27 mouse cellular contexts compared by ENCODE assay signal in genomic region chr7:19686521-19686920, GRCm38 (mm10). TPM values are rescaled to one million over a fixed set of nuclear protein-coding genes. Genes with fewer than 3 reads are reported as not detected.
DNase-seq lines count a peak whose midpoint lies in the region; ATAC-seq and TF ChIP-seq lines count a peak whose summit lies in the region.
"Had no signal": no experiment of that assay in that cellular context is flagged by ENCODE, and none has a peak within 500 bp of the region (broad histone marks: within the 10 kb centered on the region; RNA-seq: fewer than 3 reads in every experiment).

No protein-coding gene starts in this region.

- no peak overlapping the region for H3K9ac ChIP-seq in embryonic facial prominence, embryonic 14.5 days (ENCODE audit: low read depth, low read length)
- H3K9ac ChIP-seq in liver, adult 2 months (ENCODE audit: low read depth, low read length), result peak overlapping the region; percentile 49
- 0 out of 2 replicates have a peak overlapping the region, but pooled peaks have one; percentile 11 for H3K9ac ChIP-seq in liver, postnatal 0 days (replicated peaks)
- H3K9ac ChIP-seq: embryonic facial prominence, embryonic 12.5 days; hindbrain, embryonic 12.5 days; neural tube, embryonic 15.5 days; stomach, embryonic 15.5 days had no signal

- peak; percentile 87; the same call in 1 of the 2 replicates for TF ChIP-seq EP300 in liver, postnatal 0 days (IDR thresholded peaks at IDR 0.05; ENCODE audit: low read depth)

- H3K4me3 ChIP-seq in heart, embryonic 10.5 days, result no peak overlapping the region
- no peak overlapping the region for H3K4me3 ChIP-seq in embryonic facial prominence, embryonic 14.5 days (ENCODE audit: low read depth, low read length)
- H3K4me3 ChIP-seq in liver, adult 2 months (ENCODE audit: insufficient read depth, low read depth, low read length), result no peak overlapping the region
- H3K4me3 ChIP-seq in liver, postnatal 0 days (ENCODE audit: low read depth, low read length), result no peak overlapping the region
- H3K4me3 ChIP-seq: embryonic facial prominence, embryonic 12.5 days; hindbrain, embryonic 12.5 days; neural tube, embryonic 15.5 days; stomach, embryonic 15.5 days had no signal

- no peaks in the 10 kb centered on the region for H3K9me3 ChIP-seq in heart, embryonic 10.5 days
- no peaks in the 10 kb centered on the region for H3K9me3 ChIP-seq in embryonic facial prominence, embryonic 14.5 days (ENCODE audit: control insufficient read depth, low read length)
- H3K9me3 ChIP-seq in liver, postnatal 0 days (ENCODE audit: low read length), result no peaks in the 10 kb centered on the region
- H3K9me3 ChIP-seq: embryonic facial prominence, embryonic 12.5 days; hindbrain, embryonic 12.5 days; neural tube, embryonic 15.5 days; stomach, embryonic 15.5 days had no signal

- no peaks in the 10 kb centered on the region for H3K79me2 ChIP-seq in liver, adult 2 months (ENCODE audit: control insufficient read depth, insufficient read depth, low read length)

- no peak overlapping the region for H3K4me2 ChIP-seq in embryonic facial prominence, embryonic 14.5 days (ENCODE audit: low read depth, low read length)
- no peak overlapping the region for H3K4me2 ChIP-seq in liver, postnatal 0 days (ENCODE audit: low read depth, low read length)
- H3K4me2 ChIP-seq: embryonic facial prominence, embryonic 12.5 days; hindbrain, embryonic 12.5 days; neural tube, embryonic 15.5 days; stomach, embryonic 15.5 days had no signal

- H3K36me3 ChIP-seq in heart, embryonic 10.5 days, result no peaks in the 10 kb centered on the region
- H3K36me3 ChIP-seq in embryonic facial prominence, embryonic 14.5 days (ENCODE audit: control insufficient read depth, insufficient read depth, low read length), result no peaks in the 10 kb centered on the region
- no peaks in the 10 kb centered on the region for H3K36me3 ChIP-seq in liver, adult 2 months (ENCODE audit: control insufficient read depth, insufficient read depth, low read length)
- H3K36me3 ChIP-seq in liver, postnatal 0 days (replicated peaks; ENCODE audit: insufficient read depth, low read length), result no peaks in the 10 kb centered on the region; the same call in 1 of the 2 replicates
- H3K36me3 ChIP-seq: embryonic facial prominence, embryonic 12.5 days; hindbrain, embryonic 12.5 days; neural tube, embryonic 15.5 days; stomach, embryonic 15.5 days had no signal

- H3K4me1 ChIP-seq in heart, embryonic 10.5 days, result peaks cover 14% of the 10 kb centered on the region
- H3K4me1 ChIP-seq in embryonic facial prominence, embryonic 14.5 days (ENCODE audit: control insufficient read depth, insufficient read depth, low read length), result no peaks in the 10 kb centered on the region; the same call in 1 of the 2 replicates
- peaks cover 44% of the 10 kb centered on the region for H3K4me1 ChIP-seq in liver, adult 2 months (ENCODE audit: control insufficient read depth, insufficient read depth, low read length)
- H3K4me1 ChIP-seq in liver, postnatal 0 days (ENCODE audit: insufficient read depth), result peaks cover 37% of the 10 kb centered on the region
- H3K4me1 ChIP-seq: hindbrain, embryonic 12.5 days; neural tube, embryonic 15.5 days; stomach, embryonic 15.5 days had no signal

- H3K27ac ChIP-seq in heart, embryonic 10.5 days, result peak overlapping the region; percentile 36
- H3K27ac ChIP-seq in embryonic facial prominence, embryonic 14.5 days (replicated peaks; ENCODE audit: low read depth, low read length), result no peak overlapping the region
- H3K27ac ChIP-seq in liver, adult 2 months (replicated peaks; ENCODE audit: insufficient read depth, low read depth, low read length), result peak overlapping the region; percentile 99
- peak overlapping the region; percentile 98 for H3K27ac ChIP-seq in liver, postnatal 0 days (ENCODE audit: low read depth)
- H3K27ac ChIP-seq: embryonic facial prominence, embryonic 12.5 days; hindbrain, embryonic 12.5 days; neural tube, embryonic 15.5 days; stomach, embryonic 15.5 days had no signal

- no peak for DNase-seq in heart, embryonic 10.5 days (ENCODE audit: low spot score)
- DNase-seq in heart, adult 8-10 months (ENCODE audit: low spot score), result no peak
- DNase-seq in embryonic facial prominence, embryonic 14.5 days (ENCODE audit: low spot score), result no peak
- peak; percentile 91 for DNase-seq in liver, adult 2 months (ENCODE audit: extremely low read depth, low read depth, low spot score)
- DNase-seq in liver, postnatal 0 days, result peak; percentile 75
- no peak for DNase-seq in cerebellum, postnatal 10 days
- DNase-seq in layer of hippocampus, postnatal 10 days (ENCODE audit: low spot score in 2 of 2), result no peak
- no peak for DNase-seq in frontal cortex, postnatal 36 days (ENCODE audit: low spot score in 2 of 2)
- DNase-seq: adrenal gland, postnatal 25 days; cerebellum, adult 11 months; gastrocnemius, postnatal 14 days; heart, postnatal 10 days; lung, adult 2 months; lung, postnatal 36 days; right cerebral cortex, postnatal 25 days; thymus, adult 2 months had no signal

- 86% methylated on average over 6 of the region's 6 CpGs for WGBS in heart, embryonic 10.5 days
- 82% methylated on average over 6 of the region's 6 CpGs for WGBS in embryonic facial prominence, embryonic 14.5 days
- WGBS in liver, adult 2 months, result 35% methylated on average over 6 of the region's 6 CpGs
- 59% methylated on average over 6 of the region's 6 CpGs for WGBS in liver, postnatal 0 days (ENCODE audit: insufficient replicate concordance)

- peak; percentile 7; the same call in 1 of the 2 replicates for ATAC-seq in embryonic facial prominence, embryonic 14.5 days (ENCODE audit: low read depth)
- peak; percentile 73 for ATAC-seq in liver, postnatal 0 days
- ATAC-seq: CD4-positive, CD25-positive, alpha-beta regulatory T cell, adult 4 months; midbrain, embryonic 16.5 days had no signal

- no peak for TF ChIP-seq CTCF in liver, adult 2 months (IDR thresholded peaks at IDR 0.05; ENCODE audit: low read depth, low read length)
- no peak for TF ChIP-seq CTCF in liver, postnatal 0 days (IDR thresholded peaks at IDR 0.05; ENCODE audit: low read depth)

- TF ChIP-seq POLR2A in liver, adult 2 months (IDR thresholded peaks at IDR 0.05; ENCODE audit: extremely low read depth, insufficient read depth, low read length), result no peak

- H3K27me3 ChIP-seq in heart, embryonic 10.5 days (ENCODE audit: insufficient read depth, poor library complexity, severe bottlenecking), result no peaks in the 10 kb centered on the region
- no peaks in the 10 kb centered on the region for H3K27me3 ChIP-seq in embryonic facial prominence, embryonic 14.5 days (replicated peaks; ENCODE audit: control insufficient read depth, insufficient read depth, low read length)
- H3K27me3 ChIP-seq in liver, adult 2 months (ENCODE audit: control insufficient read depth, insufficient read depth, low read length), result no peaks in the 10 kb centered on the region
- H3K27me3 ChIP-seq in liver, postnatal 0 days (ENCODE audit: insufficient read depth, low read length), result no peaks in the 10 kb centered on the region
- H3K27me3 ChIP-seq: embryonic facial prominence, embryonic 12.5 days; hindbrain, embryonic 12.5 days; neural tube, embryonic 15.5 days; stomach, embryonic 15.5 days had no signal

RNA-seq across cellular contexts. Expression of gene Apoc4, which starts 5.2 kb away (rescaled TPM):
- 0.65 TPM in 1 of 2 replicates, not detected in the other for polyA plus RNA-seq in heart, embryonic 10.5 days (2016; fragmentation: Nextera tagmentation; extraction: Ambion mirVana)
- total RNA-seq in heart, adult 8-10 months (2022), result not detected
- polyA plus RNA-seq in embryonic facial prominence, embryonic 14.5 days (2014; fragmentation: Nextera tagmentation; extraction: Ambion mirVana), result not detected in 2 replicates
- 2,758 and 2,845 TPM in 2 replicates for total RNA-seq in liver, adult 2 months (2014; rRNA removed)
- 3,664 and 4,159 TPM in 2 replicates for polyA plus RNA-seq in liver, adult 2 months (2012; rRNA removed)
- 2,808 and 2,914 TPM in 2 replicates for polyA plus RNA-seq in liver, postnatal 0 days (2015; fragmentation: Nextera tagmentation; extraction: Ambion mirVana)
- total RNA-seq in layer of hippocampus, postnatal 10 days (2021), result not detected
- total RNA-seq: common myeloid progenitor, adult 5-6 weeks; gastrocnemius, postnatal 14 days; heart, postnatal 10 days; left cerebral cortex, postnatal 36 days; MEL had no signal
- polyA plus RNA-seq: embryonic facial prominence, embryonic 12.5 days; frontal cortex, adult 2 months; hindbrain, embryonic 12.5 days; midbrain, embryonic 16.5 days had no signal

RNA-seq across cellular contexts. Expression of gene Gm44805, which starts 5.3 kb away (rescaled TPM):
- 0.46 TPM in 1 of 2 replicates, not detected in the other for polyA plus RNA-seq in heart, embryonic 10.5 days (2016; fragmentation: Nextera tagmentation; extraction: Ambion mirVana)
- not detected for total RNA-seq in heart, adult 8-10 months (2022)
- not detected in 2 replicates for polyA plus RNA-seq in embryonic facial prominence, embryonic 14.5 days (2014; fragmentation: Nextera tagmentation; extraction: Ambion mirVana)
- 38.2 and 45.8 TPM in 2 replicates for total RNA-seq in liver, adult 2 months (2014; rRNA removed)
- polyA plus RNA-seq in liver, adult 2 months (2012; rRNA removed), result 86.3 and 159 TPM in 2 replicates
- polyA plus RNA-seq in liver, postnatal 0 days (2015; fragmentation: Nextera tagmentation; extraction: Ambion mirVana), result 187 and 234 TPM in 2 replicates
- not detected for total RNA-seq in layer of hippocampus, postnatal 10 days (2021)
- total RNA-seq: common myeloid progenitor, adult 5-6 weeks; gastrocnemius, postnatal 14 days; heart, postnatal 10 days; left cerebral cortex, postnatal 36 days; MEL had no signal
- polyA plus RNA-seq: CD4-positive, CD25-positive, alpha-beta regulatory T cell, adult 4 months; embryonic facial prominence, embryonic 12.5 days; frontal cortex, adult 2 months; hindbrain, embryonic 12.5 days; kidney, embryonic 14.5 days; lung, adult 2 months; midbrain, embryonic 16.5 days; neural tube, embryonic 15.5 days; stomach, embryonic 15.5 days; thymus, adult 2 months had no signal

RNA-seq across cellular contexts. Expression of gene Apoc1, which starts 5.9 kb away (rescaled TPM):
- polyA plus RNA-seq in heart, embryonic 10.5 days (2016; fragmentation: Nextera tagmentation; extraction: Ambion mirVana), result 5.4 and 19.9 TPM in 2 replicates
- total RNA-seq in heart, adult 8-10 months (2022), result 1 to 10 TPM in 1 of 4 experiments, under 1 TPM in 1, not detected in 2; 0.98 to 1.1 TPM
- 16.1 and 19.0 TPM in 2 replicates for polyA plus RNA-seq in embryonic facial prominence, embryonic 14.5 days (2014; fragmentation: Nextera tagmentation; extraction: Ambion mirVana)
- total RNA-seq in liver, adult 2 months (2014; rRNA removed), result 7,017 and 7,765 TPM in 2 replicates
- polyA plus RNA-seq in liver, adult 2 months (2012; rRNA removed), result 5,801 and 8,240 TPM in 2 replicates
- 5,234 and 5,457 TPM in 2 replicates for polyA plus RNA-seq in liver, postnatal 0 days (2015; fragmentation: Nextera tagmentation; extraction: Ambion mirVana)
- 1 to 10 TPM; 4.3 to 6.5 TPM for total RNA-seq in layer of hippocampus, postnatal 10 days (2021)
- total RNA-seq: MEL had no signal
- polyA plus RNA-seq: CD4-positive, CD25-positive, alpha-beta regulatory T cell, adult 4 months had no signal

RNA-seq across cellular contexts. Expression of gene Apoc2, which starts 8.8 kb away (rescaled TPM):
- polyA plus RNA-seq in heart, embryonic 10.5 days (2016; fragmentation: Nextera tagmentation; extraction: Ambion mirVana), result 10.8 TPM in 1 of 2 replicates, not detected in the other
- total RNA-seq in heart, adult 8-10 months (2022), result under 1 TPM in 1 of 4 experiments, not detected in 3; 0.92 TPM
- polyA plus RNA-seq in embryonic facial prominence, embryonic 14.5 days (2014; fragmentation: Nextera tagmentation; extraction: Ambion mirVana), result 0.78 and 0.80 TPM in 2 replicates
- total RNA-seq in liver, adult 2 months (2014; rRNA removed), result 283 and 389 TPM in 2 replicates
- 221 and 425 TPM in 2 replicates for polyA plus RNA-seq in liver, adult 2 months (2012; rRNA removed)
- polyA plus RNA-seq in liver, postnatal 0 days (2015; fragmentation: Nextera tagmentation; extraction: Ambion mirVana), result 2,864 and 3,070 TPM in 2 replicates
- total RNA-seq in layer of hippocampus, postnatal 10 days (2021), result not detected
- total RNA-seq: adrenal gland, postnatal 25 days; common myeloid progenitor, adult 5-6 weeks; left cerebral cortex, postnatal 36 days; MEL had no signal
- polyA plus RNA-seq: CD4-positive, CD25-positive, alpha-beta regulatory T cell, adult 4 months; frontal cortex, adult 2 months; hindbrain, embryonic 12.5 days; midbrain, embryonic 16.5 days had no signal

RNA-seq across cellular contexts. Expression of gene Apoe, which starts 12.5 kb away (rescaled TPM):
- 326 and 523 TPM in 2 replicates for polyA plus RNA-seq in heart, embryonic 10.5 days (2016; fragmentation: Nextera tagmentation; extraction: Ambion mirVana)
- 100 to 1,000 TPM; 172 to 309 (median 253) TPM for total RNA-seq in heart, adult 8-10 months (2022)
- polyA plus RNA-seq in embryonic facial prominence, embryonic 14.5 days (2014; fragmentation: Nextera tagmentation; extraction: Ambion mirVana), result 482 and 510 TPM in 2 replicates
- 23,407 and 25,019 TPM in 2 replicates for total RNA-seq in liver, adult 2 months (2014; rRNA removed)
- 39,394 and 43,401 TPM in 2 replicates for polyA plus RNA-seq in liver, adult 2 months (2012; rRNA removed)
- 20,006 and 20,209 TPM in 2 replicates for polyA plus RNA-seq in liver, postnatal 0 days (2015; fragmentation: Nextera tagmentation; extraction: Ambion mirVana)
- total RNA-seq in layer of hippocampus, postnatal 10 days (2021), result 1,000 to 10,000 TPM; 2,438 to 2,580 TPM

Comparison
In these comparisons a context has a peak if more than half of its experiments do, and no peak if none do; other contexts are left out.
1. DNase-seq: peak in liver, adult 2 months (single experiment) and liver, postnatal 0 days (single experiment); none in heart, embryonic 10.5 days (single experiment), heart, adult 8-10 months (single experiment), embryonic facial prominence, embryonic 14.5 days (single experiment), cerebellum, postnatal 10 days (0 of 2), layer of hippocampus, postnatal 10 days (0 of 2) and frontal cortex, postnatal 36 days (0 of 2).
2. RNA of gene Apoc4, which starts 5.2 kb away (polyA plus RNA-seq): 3,664 to 4,159 TPM in liver, adult 2 months and 2,808 to 2,914 TPM in liver, postnatal 0 days; 0.65 TPM in heart, embryonic 10.5 days and not detected in embryonic facial prominence, embryonic 14.5 days; every median in the first group is over 1,000 times any median in the second.
3. RNA of gene Gm44805, which starts 5.3 kb away (polyA plus RNA-seq): 187 to 234 TPM in liver, postnatal 0 days and 86.3 to 159 TPM in liver, adult 2 months; 0.46 TPM in heart, embryonic 10.5 days and not detected in embryonic facial prominence, embryonic 14.5 days; every median in the first group is over 10 times any median in the second.
4. RNA of gene Apoc1, which starts 5.9 kb away (polyA plus RNA-seq): 5,801 to 8,240 TPM in liver, adult 2 months and 5,234 to 5,457 TPM in liver, postnatal 0 days; 5.4 to 19.9 TPM in heart, embryonic 10.5 days and 16.1 to 19.0 TPM in embryonic facial prominence, embryonic 14.5 days; every median in the first group is over 100 times any median in the second.